Mouse (Mus musculus): ENCODE results near the gene Dmrt1. TPM values are rescaled to one million over a fixed set of nuclear protein-coding genes. Genes with fewer than 3 reads are reported as not detected.

Dmrt1 gene
- polyA plus RNA-seq, 1 experiment from 2014 or later: 0.16 TPM

DNA sequence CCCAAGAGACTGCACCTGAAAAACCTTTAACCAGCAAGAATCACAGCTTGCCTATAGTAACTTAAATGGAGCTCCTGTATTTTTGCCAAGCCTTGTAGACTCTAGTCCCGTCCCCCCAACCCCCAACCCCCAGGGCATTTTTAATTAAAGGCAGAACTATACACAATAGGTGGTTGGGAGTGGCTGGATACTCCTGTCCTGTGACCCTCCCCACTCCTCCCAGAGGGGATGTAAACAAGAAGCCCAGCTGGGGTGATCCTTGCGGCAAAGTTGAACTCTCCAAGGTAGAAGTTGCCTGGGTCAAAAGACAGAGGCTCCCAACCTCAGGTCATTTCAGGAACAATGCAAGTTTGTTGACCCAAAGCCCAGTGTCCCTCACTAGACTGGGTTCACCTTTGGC lies 16.9 kb upstream of the Dmrt1 start:
- Histone ChIP-seq H3K36me3 (ENCODE audit: control insufficient read depth, insufficient read depth, low read length) (no peaks in the 10 kb centered on the region), H3K9ac (ENCODE audit: low read length) (no peak overlapping the region), H3K27ac (ENCODE audit: low read depth, low read length) (no peak overlapping the region), H3K4me3 (ENCODE audit: low read depth, low read length) (no peak overlapping the region), H3K27me3 (ENCODE audit: control insufficient read depth, insufficient read depth, low read length) (0 out of 2 replicates have a peak, but pooled peaks cover 2% of the 10 kb centered on the region), H3K4me1 (ENCODE audit: control insufficient read depth, insufficient read depth, low read length) (no peaks in the 10 kb centered on the region; the same call in 1 of the 2 replicates), H3K9me3 (ENCODE audit: control insufficient read depth, low read length) (no peaks in the 10 kb centered on the region), H3K4me2 (ENCODE audit: low read depth) (no peak overlapping the region)
- WGBS: 19% methylated on average over 2 of the region's 2 CpGs
- ATAC-seq (ENCODE audit: insufficient read depth, low FRiP score, low TSS enrichment): no peak
- no peak for DNase-seq (ENCODE audit: low spot score)

DNA sequence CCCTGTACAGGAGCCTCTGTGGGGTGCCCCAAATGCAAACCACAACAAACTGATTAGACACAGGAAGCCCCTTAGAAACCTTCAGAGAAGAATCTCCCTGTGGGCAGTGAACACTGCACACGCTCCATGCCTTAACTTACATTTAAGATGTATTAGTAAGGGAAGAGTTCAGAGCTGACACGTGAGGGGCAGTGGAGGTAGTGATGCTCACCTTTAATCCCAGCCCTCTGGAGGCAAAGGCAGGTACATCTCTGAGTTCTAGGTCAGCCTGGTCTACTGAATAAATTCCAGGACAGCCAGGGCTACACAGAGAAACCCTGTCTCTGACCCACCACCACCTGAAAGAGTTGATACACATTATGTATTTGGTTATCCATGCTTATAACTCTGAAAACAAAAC lies 15.9 kb upstream of the Dmrt1 start:
- WGBS: 67% methylated on average over 2 of the region's 2 CpGs
- Histone ChIP-seq H3K4me3 (ENCODE audit: low read depth, low read length) (no peak overlapping the region), H3K9me3 (ENCODE audit: control insufficient read depth, low read length) (no peaks in the 10 kb centered on the region), H3K27ac (ENCODE audit: low read depth, low read length) (no peak overlapping the region), H3K4me2 (ENCODE audit: low read depth) (no peak overlapping the region), H3K27me3 (ENCODE audit: control insufficient read depth, insufficient read depth, low read length) (0 out of 2 replicates have a peak, but pooled peaks cover 2% of the 10 kb centered on the region), H3K36me3 (ENCODE audit: control insufficient read depth, insufficient read depth, low read length) (no peaks in the 10 kb centered on the region), H3K4me1 (ENCODE audit: control insufficient read depth, insufficient read depth, low read length) (no peaks in the 10 kb centered on the region; the same call in 1 of the 2 replicates), H3K9ac (ENCODE audit: low read length) (no peak overlapping the region)
- no peak for DNase-seq (ENCODE audit: low spot score)
- no peak for ATAC-seq (ENCODE audit: insufficient read depth, low FRiP score, low TSS enrichment)

DNA sequence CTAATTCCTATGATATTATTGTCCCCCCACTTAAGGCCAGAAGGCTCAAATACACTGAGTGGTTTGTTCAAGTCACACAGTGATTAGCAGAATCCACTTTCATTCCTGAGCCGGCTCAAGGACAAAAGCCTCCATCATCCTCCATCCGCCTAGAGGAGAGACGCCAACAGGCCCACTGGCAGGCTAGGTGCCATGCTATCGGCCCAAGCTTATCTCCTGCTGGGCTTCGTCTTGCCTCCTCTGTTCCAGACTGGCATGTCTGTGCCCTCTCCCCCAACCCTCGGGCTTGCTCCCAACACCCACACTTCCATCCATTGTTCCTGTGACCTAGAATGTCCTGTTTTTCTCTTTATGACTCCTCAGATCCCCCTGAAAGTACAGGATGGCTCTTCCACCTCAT lies 8.0 kb upstream of the Dmrt1 start:
- DNase-seq (ENCODE audit: low spot score) (no peak), ATAC-seq (ENCODE audit: insufficient read depth, low FRiP score, low TSS enrichment) (no peak)
- H3K9ac ChIP-seq (ENCODE audit: low read length): no peak overlapping the region
- H3K27ac ChIP-seq (ENCODE audit: low read depth, low read length): no peak overlapping the region
- H3K4me2 ChIP-seq (ENCODE audit: low read depth): no peak overlapping the region
- H3K4me3 ChIP-seq (ENCODE audit: low read depth, low read length): no peak overlapping the region
- H3K4me1 ChIP-seq (ENCODE audit: control insufficient read depth, insufficient read depth, low read length): no peaks in the 10 kb centered on the region
- H3K36me3 ChIP-seq (ENCODE audit: control insufficient read depth, insufficient read depth, low read length): no peaks in the 10 kb centered on the region
- 83% methylated on average over 6 of the region's 6 CpGs for WGBS
- H3K27me3 ChIP-seq (ENCODE audit: control insufficient read depth, insufficient read depth, low read length): no peaks in the 10 kb centered on the region
- H3K9me3 ChIP-seq (ENCODE audit: control insufficient read depth, low read length): no peaks in the 10 kb centered on the region

DNA sequence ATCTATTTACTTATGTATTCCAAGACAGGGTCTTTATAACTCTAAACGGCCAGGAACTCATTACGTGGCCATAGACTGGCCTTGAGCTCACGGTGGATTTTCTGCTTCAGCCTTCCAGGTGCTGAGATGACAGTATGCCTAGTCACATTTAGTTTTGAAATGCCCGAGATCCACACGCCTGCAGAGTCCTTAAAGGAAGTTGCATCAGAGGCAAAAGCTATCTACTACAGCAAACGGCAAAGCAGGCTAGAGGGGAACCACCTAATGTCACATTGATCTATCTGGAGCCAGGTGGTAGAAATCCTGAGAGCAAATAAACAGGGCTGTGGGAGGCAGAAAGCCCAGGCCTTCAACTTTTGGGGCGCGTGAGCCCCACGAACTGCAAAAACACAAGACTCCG lies 540 bp upstream of the Dmrt1 start:
- Histone ChIP-seq H3K27me3 (ENCODE audit: control insufficient read depth, insufficient read depth, low read length) (peaks cover 50% of the 10 kb centered on the region), H3K4me3 (ENCODE audit: low read depth, low read length) (no peak overlapping the region), H3K27ac (ENCODE audit: low read depth, low read length) (no peak overlapping the region), H3K36me3 (ENCODE audit: control insufficient read depth, insufficient read depth, low read length) (no peaks in the 10 kb centered on the region), H3K4me1 (ENCODE audit: control insufficient read depth, insufficient read depth, low read length) (peaks cover 4% of the 10 kb centered on the region; the same call in 1 of the 2 replicates), H3K9me3 (ENCODE audit: control insufficient read depth, low read length) (no peaks in the 10 kb centered on the region), H3K4me2 (ENCODE audit: low read depth) (no peak overlapping the region), H3K9ac (ENCODE audit: low read length) (no peak overlapping the region)
- DNase-seq (ENCODE audit: low spot score) (no peak), ATAC-seq (ENCODE audit: insufficient read depth, low FRiP score, low TSS enrichment) (no peak)
- 34% methylated on average over 10 of the region's 10 CpGs for WGBS

DNA sequence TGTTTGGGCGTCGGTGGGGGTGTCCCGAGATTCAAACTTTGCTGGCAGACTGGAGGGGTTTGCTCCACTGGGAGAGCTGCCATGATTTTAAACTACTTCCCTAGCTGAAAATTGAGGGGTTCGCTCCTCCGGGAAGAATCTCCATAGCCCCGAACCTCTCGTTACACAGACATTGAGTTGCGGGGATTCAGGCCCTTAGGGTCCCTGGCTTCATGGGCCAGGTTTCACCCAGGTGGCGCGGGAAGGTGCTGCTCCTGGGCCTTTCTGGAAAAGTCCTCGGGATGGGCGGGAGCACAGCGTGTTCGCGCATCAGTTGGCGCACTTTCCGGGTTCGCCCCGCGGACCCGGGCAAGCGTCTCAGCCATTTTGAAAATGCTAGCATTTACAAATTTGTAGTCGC lies 1.2 kb downstream of the Dmrt1 start:
- H3K4me3 ChIP-seq (ENCODE audit: low read depth, low read length): 0 out of 2 replicates have a peak overlapping the region, but pooled peaks have one; percentile 20
- H3K9me3 ChIP-seq (ENCODE audit: control insufficient read depth, low read length): no peaks in the 10 kb centered on the region
- no peak overlapping the region for H3K9ac ChIP-seq (ENCODE audit: low read length)
- WGBS: 3% methylated on average over 23 of the region's 23 CpGs
- H3K36me3 ChIP-seq (ENCODE audit: control insufficient read depth, insufficient read depth, low read length): no peaks in the 10 kb centered on the region
- no peak overlapping the region for H3K4me2 ChIP-seq (ENCODE audit: low read depth)
- H3K27ac ChIP-seq (ENCODE audit: low read depth, low read length): no peak overlapping the region
- peaks cover 4% of the 10 kb centered on the region; the same call in 1 of the 2 replicates for H3K4me1 ChIP-seq (ENCODE audit: control insufficient read depth, insufficient read depth, low read length)
- peak; percentile 43 for DNase-seq (ENCODE audit: low spot score)
- ATAC-seq (ENCODE audit: insufficient read depth, low FRiP score, low TSS enrichment): no peak
- peaks cover 50% of the 10 kb centered on the region for H3K27me3 ChIP-seq (ENCODE audit: control insufficient read depth, insufficient read depth, low read length)

DNA sequence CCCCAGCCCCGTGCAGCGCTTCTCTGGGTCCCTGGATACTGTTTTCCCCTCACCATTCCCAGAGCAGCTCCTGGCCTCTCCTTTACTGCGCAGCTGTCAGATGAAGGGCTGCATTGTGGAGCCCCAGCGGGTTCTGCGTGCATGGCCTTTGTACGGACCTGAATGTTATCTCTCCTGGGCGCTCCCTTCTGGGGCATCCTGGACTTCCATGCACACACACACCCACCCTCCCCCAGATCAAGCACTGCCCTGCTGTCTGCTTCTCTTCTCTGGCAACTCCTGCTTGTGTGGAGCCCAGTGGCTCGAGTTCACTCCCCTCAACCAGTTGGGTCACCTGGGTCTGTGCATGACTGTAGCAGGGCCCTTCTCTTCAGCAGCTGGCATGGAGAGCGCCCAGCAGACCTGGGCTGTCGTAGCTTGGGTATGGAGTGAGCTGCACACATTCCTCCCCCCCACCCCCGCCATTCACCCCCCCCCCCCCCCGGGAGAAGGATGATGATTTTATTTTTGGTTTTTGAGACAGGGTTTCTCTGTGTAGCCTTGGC lies 9.6 kb downstream of the Dmrt1 start:
- Histone ChIP-seq H3K4me3 (ENCODE audit: low read depth, low read length) (no peak overlapping the region), H3K9ac (ENCODE audit: low read length) (no peak overlapping the region), H3K27ac (ENCODE audit: low read depth, low read length) (no peak overlapping the region), H3K36me3 (ENCODE audit: control insufficient read depth, insufficient read depth, low read length) (no peaks in the 10 kb centered on the region), H3K4me1 (ENCODE audit: control insufficient read depth, insufficient read depth, low read length) (no peaks in the 10 kb centered on the region), H3K9me3 (ENCODE audit: control insufficient read depth, low read length) (no peaks in the 10 kb centered on the region), H3K27me3 (ENCODE audit: control insufficient read depth, insufficient read depth, low read length) (no peaks in the 10 kb centered on the region), H3K4me2 (ENCODE audit: low read depth) (no peak overlapping the region)
- DNase-seq (ENCODE audit: low spot score) (peak; percentile 20), ATAC-seq (ENCODE audit: insufficient read depth, low FRiP score, low TSS enrichment) (no peak)
- WGBS: 37% methylated on average over 12 of the region's 12 CpGs

DNA sequence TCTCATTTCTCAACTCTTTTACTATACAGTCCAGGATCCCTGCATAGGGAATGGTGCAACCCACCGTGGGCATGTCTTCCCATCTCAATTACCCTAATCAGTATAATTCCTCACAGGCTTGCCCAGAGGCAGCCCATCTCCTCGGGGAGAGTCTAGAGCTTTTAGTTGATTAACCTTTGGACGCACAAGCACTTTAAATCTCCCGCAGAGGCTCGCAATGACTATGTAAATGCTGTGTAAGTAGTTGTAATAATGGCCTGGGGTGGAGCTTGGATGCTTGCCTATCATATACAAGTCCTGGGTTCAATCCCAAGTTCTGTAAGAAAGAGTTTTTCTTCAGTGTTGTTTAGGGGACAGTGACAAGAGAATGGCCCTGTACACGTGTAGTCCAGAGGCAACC lies 18.7 kb downstream of the Dmrt1 start:
- Histone ChIP-seq H3K27me3 (ENCODE audit: control insufficient read depth, insufficient read depth, low read length) (no peaks in the 10 kb centered on the region), H3K9ac (ENCODE audit: low read length) (no peak overlapping the region), H3K4me1 (ENCODE audit: control insufficient read depth, insufficient read depth, low read length) (no peaks in the 10 kb centered on the region), H3K4me2 (ENCODE audit: low read depth) (no peak overlapping the region), H3K9me3 (ENCODE audit: control insufficient read depth, low read length) (no peaks in the 10 kb centered on the region), H3K4me3 (ENCODE audit: low read depth, low read length) (no peak overlapping the region), H3K36me3 (ENCODE audit: control insufficient read depth, insufficient read depth, low read length) (no peaks in the 10 kb centered on the region), H3K27ac (ENCODE audit: low read depth, low read length) (no peak overlapping the region)
- 79% methylated on average over 6 of the region's 6 CpGs for WGBS
- no peak for ATAC-seq (ENCODE audit: insufficient read depth, low FRiP score, low TSS enrichment)
- DNase-seq (ENCODE audit: low spot score): no peak

DNA sequence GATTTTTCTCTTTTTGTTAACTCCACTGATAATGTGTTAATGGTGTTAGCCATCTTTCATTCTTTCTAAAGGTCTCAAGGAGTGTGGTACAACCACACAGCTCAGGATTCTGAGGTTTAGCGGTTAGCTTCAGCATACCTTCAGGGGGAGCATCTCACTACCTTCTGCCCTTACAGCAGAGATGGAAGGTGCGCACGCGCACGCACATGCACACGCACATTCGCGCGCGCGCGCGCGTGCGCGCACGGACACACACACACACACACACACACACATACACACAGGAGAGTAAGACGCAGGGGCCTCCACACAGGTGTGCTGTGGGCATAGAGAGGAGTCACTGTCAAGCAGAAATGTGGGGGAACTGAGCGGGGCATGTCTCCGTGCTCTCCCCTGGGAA lies 20.3 kb downstream of the Dmrt1 start:
- ATAC-seq (ENCODE audit: insufficient read depth, low FRiP score, low TSS enrichment): no peak
- Histone ChIP-seq H3K27ac (ENCODE audit: low read depth, low read length) (no peak overlapping the region), H3K4me2 (ENCODE audit: low read depth) (no peak overlapping the region), H3K4me1 (ENCODE audit: control insufficient read depth, insufficient read depth, low read length) (no peaks in the 10 kb centered on the region), H3K27me3 (ENCODE audit: control insufficient read depth, insufficient read depth, low read length) (no peaks in the 10 kb centered on the region), H3K36me3 (ENCODE audit: control insufficient read depth, insufficient read depth, low read length) (no peaks in the 10 kb centered on the region), H3K4me3 (ENCODE audit: low read depth, low read length) (no peak overlapping the region), H3K9me3 (ENCODE audit: control insufficient read depth, low read length) (no peaks in the 10 kb centered on the region), H3K9ac (ENCODE audit: low read length) (no peak overlapping the region)
- WGBS: 98% methylated on average over 20 of the region's 20 CpGs
- no peak for DNase-seq (ENCODE audit: low spot score)

DNA sequence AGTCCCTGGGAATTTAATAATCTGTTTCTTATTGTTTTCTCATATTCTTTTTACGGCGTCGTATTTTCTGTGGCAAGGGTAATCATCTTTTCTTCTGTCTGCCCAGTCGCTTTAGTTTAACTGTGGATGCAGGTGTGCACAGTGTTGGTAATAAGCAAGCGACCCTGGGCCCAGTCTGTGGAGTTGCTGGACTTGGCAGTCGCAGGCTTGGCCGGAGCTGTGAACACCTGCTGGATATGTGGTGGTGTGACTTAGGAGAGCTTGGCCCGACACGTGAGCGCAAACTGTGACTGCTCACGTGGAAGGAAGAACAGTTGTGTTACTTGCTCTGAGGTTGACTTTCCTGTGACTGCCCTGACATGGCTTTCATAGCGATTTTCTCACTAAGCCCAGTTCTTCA lies 24.3 kb downstream of the Dmrt1 start:
- H3K9ac ChIP-seq (ENCODE audit: low read length): no peak overlapping the region
- no peaks in the 10 kb centered on the region for H3K36me3 ChIP-seq (ENCODE audit: control insufficient read depth, insufficient read depth, low read length)
- H3K27ac ChIP-seq (ENCODE audit: low read depth, low read length): no peak overlapping the region
- ATAC-seq (ENCODE audit: insufficient read depth, low FRiP score, low TSS enrichment) (no peak), DNase-seq (ENCODE audit: low spot score) (no peak)
- H3K27me3 ChIP-seq (ENCODE audit: control insufficient read depth, insufficient read depth, low read length): no peaks in the 10 kb centered on the region
- WGBS: 70% methylated on average over 12 of the region's 12 CpGs
- no peaks in the 10 kb centered on the region for H3K4me1 ChIP-seq (ENCODE audit: control insufficient read depth, insufficient read depth, low read length)
- H3K9me3 ChIP-seq (ENCODE audit: control insufficient read depth, low read length): no peaks in the 10 kb centered on the region
- H3K4me2 ChIP-seq (ENCODE audit: low read depth): no peak overlapping the region
- no peak overlapping the region for H3K4me3 ChIP-seq (ENCODE audit: low read depth, low read length)
